In genomic region chr3:146153862-146154611, GRCm38 (mm10) we compare ENCODE assay signal across 11 mouse cellular contexts. TPM values are rescaled to one million over a fixed set of nuclear protein-coding genes. Genes with fewer than 3 reads are reported as not detected.
DNase-seq lines count a peak whose midpoint lies in the region; ATAC-seq and TF ChIP-seq lines count a peak whose summit lies in the region.
"Had no signal": no experiment of that assay in that cellular context is flagged by ENCODE, and none has a peak within 500 bp of the region (broad histone marks: within the 10 kb centered on the region; RNA-seq: fewer than 3 reads in every experiment).

No protein-coding gene starts in this region.

- no peak overlapping the region for H3K27ac ChIP-seq in liver, embryonic 11.5 days (ENCODE audit: low read depth, low read length)
- no peak overlapping the region for H3K27ac ChIP-seq in hindbrain, postnatal 0 days
- H3K27ac ChIP-seq: forebrain, embryonic 13.5 days had no signal

- H3K9me3 ChIP-seq in liver, embryonic 11.5 days (ENCODE audit: control insufficient read depth, low read length), result no peaks in the 10 kb centered on the region
- no peaks in the 10 kb centered on the region for H3K9me3 ChIP-seq in hindbrain, postnatal 0 days (ENCODE audit: low read length)
- H3K9me3 ChIP-seq: forebrain, embryonic 13.5 days had no signal

- TF ChIP-seq CTCF in hindbrain, postnatal 0 days (IDR thresholded peaks at IDR 0.05; ENCODE audit: low read depth), result no peak

- no peak overlapping the region for H3K4me3 ChIP-seq in liver, embryonic 11.5 days (ENCODE audit: low read depth, low read length)
- no peak overlapping the region for H3K4me3 ChIP-seq in hindbrain, postnatal 0 days (ENCODE audit: low read length)
- H3K4me3 ChIP-seq: forebrain, embryonic 13.5 days had no signal

- no peaks in the 10 kb centered on the region for H3K4me1 ChIP-seq in liver, embryonic 11.5 days (replicated peaks; ENCODE audit: control insufficient read depth, insufficient read depth, low read length)
- peaks cover 5% of the 10 kb centered on the region; the same call in 1 of the 2 replicates for H3K4me1 ChIP-seq in hindbrain, postnatal 0 days (ENCODE audit: insufficient read depth, low read length)

- intact Hi-C loops in left cerebral cortex, postnatal 25 days (cut with DNase I), result no loop called here

- no peaks in the 10 kb centered on the region for H3K36me3 ChIP-seq in liver, embryonic 11.5 days (ENCODE audit: control insufficient read depth, insufficient read depth, low read length)
- no peaks in the 10 kb centered on the region for H3K36me3 ChIP-seq in hindbrain, postnatal 0 days (ENCODE audit: insufficient read depth, low read length)

- no peak for ATAC-seq in liver, embryonic 11.5 days (replicated peaks; ENCODE audit: low FRiP score)
- ATAC-seq in hindbrain, postnatal 0 days, result peak; percentile 43; the same call in 1 of the 2 replicates
- 0 out of 2 replicates have a peak, but pooled peaks have one; percentile 33 for ATAC-seq in neutrophil, adult 5-6 weeks (ENCODE audit: extremely low read depth, insufficient number of reproducible peaks, low FRiP score, poor library complexity, severe bottlenecking)
- ATAC-seq: forebrain, embryonic 13.5 days had no signal

- H3K9ac ChIP-seq in liver, embryonic 11.5 days (ENCODE audit: low read depth, low read length), result no peak overlapping the region
- H3K9ac ChIP-seq in hindbrain, postnatal 0 days (replicated peaks; ENCODE audit: low read length), result no peak overlapping the region
- H3K9ac ChIP-seq: forebrain, embryonic 13.5 days had no signal

- DNase-seq in liver, result peak; percentile 29
- DNase-seq in liver, embryonic 11.5 days (ENCODE audit: low spot score), result no peak
- DNase-seq in embryo, embryonic 9.5 days (ENCODE audit: extremely low spot score), result peak; percentile 53
- DNase-seq in hindbrain, postnatal 0 days (ENCODE audit: low spot score), result peak; percentile 10
- DNase-seq in layer of hippocampus, adult 8-10 months (ENCODE audit: low spot score in 2 of 2), result no peak
- no peak for DNase-seq in layer of hippocampus, postnatal 14 days (ENCODE audit: low spot score in 2 of 2)
- DNase-seq in left cerebral cortex, postnatal 25 days (ENCODE audit: low spot score in 2 of 2), result no peak

- 0 out of 2 replicates have a peak, but pooled peaks cover 3% of the 10 kb centered on the region for H3K27me3 ChIP-seq in liver, embryonic 11.5 days (replicated peaks; ENCODE audit: control insufficient read depth, insufficient read depth, low read length)
- H3K27me3 ChIP-seq in hindbrain, postnatal 0 days (ENCODE audit: insufficient read depth, low read length), result no peaks in the 10 kb centered on the region

- no peak overlapping the region for H3K4me2 ChIP-seq in liver, embryonic 11.5 days
- 0 out of 2 replicates have a peak overlapping the region, but pooled peaks have one; percentile 13 for H3K4me2 ChIP-seq in hindbrain, postnatal 0 days (ENCODE audit: low read depth, low read length)
- H3K4me2 ChIP-seq: forebrain, embryonic 13.5 days had no signal

- 34% methylated on average over 12 of the region's 12 CpGs for WGBS in liver, embryonic 11.5 days
- WGBS in hindbrain, postnatal 0 days, result 16% methylated on average over 12 of the region's 12 CpGs

RNA-seq across cellular contexts. Expression of gene Mcoln2, which starts 4.4 kb away (rescaled TPM):
- polyA plus RNA-seq in liver, embryonic 11.5 days (2014; fragmentation: Nextera tagmentation; extraction: Ambion mirVana), result 3.5 and 4.6 TPM in 2 replicates
- total RNA-seq in hindbrain, postnatal 0 days (2014; rRNA removed), result not detected in 2 replicates
- polyA plus RNA-seq in hindbrain, postnatal 0 days (2015; fragmentation: Nextera tagmentation; extraction: Ambion mirVana), result 0.23 and 0.33 TPM in 2 replicates
- 41.9 and 53.3 TPM in 2 replicates for total RNA-seq in neutrophil, adult 5-6 weeks (2017)
- total RNA-seq in layer of hippocampus, adult 8-10 months (2022), result under 1 TPM in 2 of 4 experiments, not detected in 2; 0.34 to 0.36 TPM
- not detected for total RNA-seq in layer of hippocampus, postnatal 14 days (2021)
- not detected for total RNA-seq in left cerebral cortex, postnatal 25 days (2021)

RNA-seq across cellular contexts. Expression of gene Mcoln3, which starts 36.8 kb away (rescaled TPM):
- polyA plus RNA-seq in liver, embryonic 11.5 days (2014; fragmentation: Nextera tagmentation; extraction: Ambion mirVana), result 1.9 and 2.0 TPM in 2 replicates
- total RNA-seq in hindbrain, postnatal 0 days (2014; rRNA removed), result 0.25 TPM in 1 of 2 replicates, not detected in the other
- polyA plus RNA-seq in hindbrain, postnatal 0 days (2015; fragmentation: Nextera tagmentation; extraction: Ambion mirVana), result 0.10 and 0.48 TPM in 2 replicates
- 2.8 and 5.6 TPM in 2 replicates for total RNA-seq in neutrophil, adult 5-6 weeks (2017)
- not detected for total RNA-seq in layer of hippocampus, adult 8-10 months (2022)
- under 1 TPM in 1 of 2 experiments, not detected in 1; 0.16 TPM for total RNA-seq in layer of hippocampus, postnatal 14 days (2021)
- not detected for total RNA-seq in left cerebral cortex, postnatal 25 days (2021)
- total RNA-seq: liver, adult 2 months had no signal
- polyA plus RNA-seq: liver, adult 2 months had no signal

RNA-seq across cellular contexts. Expression of gene Wdr63, which starts 46.1 kb away (rescaled TPM):
- polyA plus RNA-seq in liver, embryonic 11.5 days (2014; fragmentation: Nextera tagmentation; extraction: Ambion mirVana), result 0.99 and 1.6 TPM in 2 replicates
- 1.1 and 1.5 TPM in 2 replicates for total RNA-seq in hindbrain, postnatal 0 days (2014; rRNA removed)
- 0.71 and 1.5 TPM in 2 replicates for polyA plus RNA-seq in hindbrain, postnatal 0 days (2015; fragmentation: Nextera tagmentation; extraction: Ambion mirVana)
- total RNA-seq in neutrophil, adult 5-6 weeks (2017), result not detected in 2 replicates
- 1 to 10 TPM in 2 of 4 experiments, under 1 TPM in 2; 0.67 to 1.7 (median 0.96) TPM for total RNA-seq in layer of hippocampus, adult 8-10 months (2022)
- total RNA-seq in layer of hippocampus, postnatal 14 days (2021), result 1 to 10 TPM; 1.0 to 3.0 TPM
- total RNA-seq in left cerebral cortex, postnatal 25 days (2021), result under 1 TPM; 0.39 to 0.50 TPM
- polyA plus RNA-seq: stomach, embryonic 14.5 days had no signal

Comparison
In these comparisons a context has a peak if more than half of its experiments do, and no peak if none do; other contexts are left out.
1. DNase-seq: peak in liver (single experiment), embryo, embryonic 9.5 days (single experiment) and hindbrain, postnatal 0 days (single experiment); none in liver, embryonic 11.5 days (single experiment), layer of hippocampus, adult 8-10 months (0 of 2), layer of hippocampus, postnatal 14 days (0 of 2) and left cerebral cortex, postnatal 25 days (0 of 2).
2. RNA of gene Mcoln2, which starts 4.4 kb away (total RNA-seq): 41.9 to 53.3 TPM in neutrophil, adult 5-6 weeks; 0.34 to 0.36 TPM in layer of hippocampus, adult 8-10 months, not detected in left cerebral cortex, postnatal 25 days, not detected in layer of hippocampus, postnatal 14 days and not detected in hindbrain, postnatal 0 days; every median in the first group is over 10 times any median in the second.